Mouse (Mus musculus): ENCODE results near the gene Cox8a. TPM values are rescaled to one million over a fixed set of nuclear protein-coding genes. Genes with fewer than 3 reads are reported as not detected.

Cox8a gene
- polyA plus RNA-seq, 1 experiment from 2014 or later = 678 TPM

DNA sequence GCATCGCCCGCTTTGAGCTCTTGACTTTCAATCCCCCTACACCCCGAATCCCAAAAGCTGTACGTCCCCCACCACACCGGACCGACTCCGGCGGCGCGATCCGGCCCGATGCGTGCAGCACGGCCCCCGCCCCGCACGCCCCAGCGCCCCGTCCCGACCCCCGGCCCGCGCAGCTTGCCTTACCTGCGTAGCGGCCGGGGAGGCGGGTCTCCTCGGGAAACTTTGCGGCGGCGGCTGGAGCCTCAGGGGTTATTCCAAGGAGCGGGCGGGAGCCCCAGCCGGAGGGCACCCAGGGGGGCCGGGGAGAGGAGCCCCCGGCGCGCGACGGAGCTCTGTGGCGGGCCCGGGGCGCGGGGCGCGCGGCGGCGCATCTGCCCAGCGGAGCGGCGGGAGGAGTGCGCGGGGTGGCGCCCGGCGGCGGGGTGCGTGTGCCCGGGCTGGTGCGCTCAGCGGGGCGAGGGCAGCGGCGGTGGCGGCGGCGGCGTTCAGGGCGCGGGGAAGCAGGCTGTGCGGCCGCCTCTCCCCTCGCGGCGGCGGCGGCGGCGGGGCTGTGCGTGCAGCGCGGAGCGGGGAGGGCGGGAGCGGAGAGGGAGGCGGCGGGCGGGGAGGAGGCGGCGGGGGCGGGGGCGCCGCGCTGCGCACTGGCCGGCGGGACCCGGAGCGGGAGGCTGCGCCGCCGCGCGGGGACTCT, 51.8 kb downstream of the Cox8a start:
- no peaks in the 10 kb centered on the region for H3K36me3 ChIP-seq (ENCODE audit: control insufficient read depth, insufficient read depth, low read length)
- H3K4me1 ChIP-seq (replicated peaks; ENCODE audit: control insufficient read depth, insufficient read depth, low read length) = peaks cover 19% of the 10 kb centered on the region
- H3K27ac ChIP-seq (ENCODE audit: low read depth, low read length) = no peak overlapping the region
- H3K4me3 ChIP-seq (ENCODE audit: low read depth, low read length) = peak overlapping the region; percentile 73
- H3K4me2 ChIP-seq (ENCODE audit: low read depth, low read length, severe bottlenecking) = peak overlapping the region; percentile 98
- peaks cover 40% of the 10 kb centered on the region for H3K27me3 ChIP-seq (ENCODE audit: control insufficient read depth, insufficient read depth, low read length)
- WGBS = 2% methylated on average over 39 of the region's 105 CpGs
- H3K9me3 ChIP-seq (ENCODE audit: control insufficient read depth, low read length) = no peaks in the 10 kb centered on the region
- DNase-seq (ENCODE audit: low spot score) = peak; percentile 78
- H3K9ac ChIP-seq (ENCODE audit: low read length) = peak overlapping the region; percentile 77
- peak; percentile 32; the same call in 1 of the 2 replicates for ATAC-seq (replicated peaks; ENCODE audit: low FRiP score)

Other genes starting within 250 kb of the Cox8a start
- gene Ppp1r14b, start 242.6 kb downstream of the Cox8a start, polyA plus RNA-seq (2014; fragmentation: Nextera tagmentation; extraction: Ambion mirVana) = 305 and 329 TPM in 2 replicates
- 21.2 and 24.1 TPM in 2 replicates for gene Plcb3, start 241.1 kb downstream of the Cox8a start, polyA plus RNA-seq (2014; fragmentation: Nextera tagmentation; extraction: Ambion mirVana)
- 65.4 and 80.7 TPM in 2 replicates for gene Fkbp2, start 237.1 kb downstream of the Cox8a start, polyA plus RNA-seq (2014; fragmentation: Nextera tagmentation; extraction: Ambion mirVana)
- 29.5 and 32.7 TPM in 2 replicates for gene Vegfb, start 230.0 kb downstream of the Cox8a start, polyA plus RNA-seq (2014; fragmentation: Nextera tagmentation; extraction: Ambion mirVana)
- gene Dnajc4, start 225.0 kb downstream of the Cox8a start, polyA plus RNA-seq (2014; fragmentation: Nextera tagmentation; extraction: Ambion mirVana) = 14.5 and 18.8 TPM in 2 replicates
- 13.5 and 14.6 TPM in 2 replicates for gene Nudt22, start 221.5 kb downstream of the Cox8a start, polyA plus RNA-seq (2014; fragmentation: Nextera tagmentation; extraction: Ambion mirVana)
- gene Trpt1, start 221.5 kb downstream of the Cox8a start, polyA plus RNA-seq (2014; fragmentation: Nextera tagmentation; extraction: Ambion mirVana) = 12.8 and 14.9 TPM in 2 replicates
- gene Fermt3, start 198.1 kb downstream of the Cox8a start, polyA plus RNA-seq (2014; fragmentation: Nextera tagmentation; extraction: Ambion mirVana) = 8.0 and 8.5 TPM in 2 replicates
- 428 and 444 TPM in 2 replicates for gene Stip1, start 177.6 kb downstream of the Cox8a start, polyA plus RNA-seq (2014; fragmentation: Nextera tagmentation; extraction: Ambion mirVana)
- 3.6 and 4.0 TPM in 2 replicates for gene Macrod1, start 160.8 kb downstream of the Cox8a start, polyA plus RNA-seq (2014; fragmentation: Nextera tagmentation; extraction: Ambion mirVana)
- 7.7 and 9.0 TPM in 2 replicates for gene Flrt1, start 111.9 kb downstream of the Cox8a start, polyA plus RNA-seq (2014; fragmentation: Nextera tagmentation; extraction: Ambion mirVana)
- gene Otub1, start 11.3 kb downstream of the Cox8a start, polyA plus RNA-seq (2014; fragmentation: Nextera tagmentation; extraction: Ambion mirVana) = 238 and 256 TPM in 2 replicates
- gene Naa40, start 23.6 kb upstream of the Cox8a start, polyA plus RNA-seq (2014; fragmentation: Nextera tagmentation; extraction: Ambion mirVana) = 106 and 107 TPM in 2 replicates
- gene Rcor2, start 49.7 kb upstream of the Cox8a start, polyA plus RNA-seq (2014; fragmentation: Nextera tagmentation; extraction: Ambion mirVana) = 62.8 and 72.4 TPM in 2 replicates
- gene Mark2, start 124.2 kb upstream of the Cox8a start, polyA plus RNA-seq (2014; fragmentation: Nextera tagmentation; extraction: Ambion mirVana) = 61.2 and 62.0 TPM in 2 replicates
- 39.9 and 52.0 TPM in 2 replicates for gene Spindoc, start 165.4 kb upstream of the Cox8a start, polyA plus RNA-seq (2014; fragmentation: Nextera tagmentation; extraction: Ambion mirVana)
- gene 2700081O15Rik, start 200.0 kb upstream of the Cox8a start, polyA plus RNA-seq (2014; fragmentation: Nextera tagmentation; extraction: Ambion mirVana) = 11.5 and 14.2 TPM in 2 replicates

Measured in forebrain, embryonic 11.5 days (tissue).